Mouse (Mus musculus): ENCODE data around the gene A530084C06Rik.

GRCm38 (mm10) chr13:31546784-31547183 lies 12.3 kb downstream of the A530084C06Rik start:
- TF ChIP-seq CTCF (IDR thresholded peaks at IDR 0.05; ENCODE audit: low read depth, low read length), result no peak
- TF ChIP-seq POLR2A (IDR thresholded peaks at IDR 0.05; ENCODE audit: borderline replicate concordance, low read depth, low read length), result no peak
